Mouse (Mus musculus): ENCODE results near the gene Col23a1.

Col23a1 gene

DNA sequence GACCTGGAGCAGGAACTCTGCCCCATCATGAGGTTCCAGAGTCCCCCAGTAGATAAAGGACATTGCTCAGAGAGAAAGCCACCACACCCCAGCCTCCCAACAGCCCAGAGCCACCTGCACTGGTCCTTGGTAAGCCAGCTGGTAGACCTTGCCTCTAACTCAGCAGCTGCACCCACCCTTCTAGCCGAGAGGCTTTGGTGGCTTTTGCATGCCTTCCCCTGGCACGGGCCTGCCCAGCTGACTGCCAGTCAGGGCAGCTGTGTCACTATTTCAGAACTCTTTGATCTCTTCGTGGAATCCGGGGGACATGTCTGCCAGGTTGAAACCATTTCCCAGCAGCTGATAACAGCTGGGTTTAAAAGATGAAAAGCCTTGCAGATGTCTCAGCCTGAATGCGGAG, 204.5 kb downstream of the Col23a1 start:
- peak in 1 of 2 experiments; percentile 37 for DNase-seq

- no peak for DNase-seq
Observed at GRCm38 (mm10) chr11:51499776-51500175, 210.1 kb downstream of the Col23a1 start.

- DNase-seq, result peak; percentile 39 to 65
Observed at GRCm38 (mm10) chr11:51502431-51502851, 212.7 kb downstream of the Col23a1 start.

GRCm38 (mm10) chr11:51504946-51505345, 215.2 kb downstream of the Col23a1 start:
- DNase-seq, result no peak

DNA sequence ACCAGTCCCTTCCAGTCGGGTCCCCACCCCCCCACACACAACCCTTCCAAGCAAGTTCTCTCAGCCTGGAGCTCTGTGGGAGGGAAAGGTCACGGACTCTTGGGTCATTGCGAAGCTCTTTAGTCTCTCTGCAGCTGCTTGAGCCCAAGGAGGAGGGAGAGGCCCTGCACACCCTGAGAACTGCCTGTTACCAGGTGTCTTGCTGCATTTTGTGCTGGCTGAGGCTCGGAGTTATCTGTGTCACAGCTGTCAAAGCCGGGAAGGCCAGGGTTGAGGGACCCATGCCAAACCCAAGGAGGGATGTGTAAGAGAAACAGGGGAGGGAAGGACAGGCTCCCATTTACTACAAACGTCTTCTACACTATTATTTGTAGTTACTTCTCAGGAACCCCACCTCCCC, 218.3 kb downstream of the Col23a1 start:
- DNase-seq, result no peak

DNA sequence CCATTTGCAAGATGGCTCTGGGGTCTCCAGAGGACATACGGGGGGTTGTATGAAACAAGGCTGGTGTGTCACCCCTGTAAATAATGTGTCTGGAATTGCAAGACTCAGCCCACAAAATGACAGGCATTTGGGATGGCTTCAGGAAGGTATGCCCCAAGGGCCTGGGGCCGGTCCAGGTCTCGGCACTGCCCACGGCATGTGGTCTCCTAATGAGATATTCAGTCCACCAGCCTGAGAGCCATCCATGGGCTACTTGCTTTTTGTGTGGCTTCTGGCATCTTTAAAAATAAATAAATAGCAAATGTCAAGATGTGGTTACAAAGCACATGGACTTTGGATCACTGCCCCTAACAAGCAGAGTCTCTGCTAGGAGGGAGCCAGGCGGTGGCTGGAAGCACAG, 219.5 kb downstream of the Col23a1 start:
- no peak for DNase-seq

DNA sequence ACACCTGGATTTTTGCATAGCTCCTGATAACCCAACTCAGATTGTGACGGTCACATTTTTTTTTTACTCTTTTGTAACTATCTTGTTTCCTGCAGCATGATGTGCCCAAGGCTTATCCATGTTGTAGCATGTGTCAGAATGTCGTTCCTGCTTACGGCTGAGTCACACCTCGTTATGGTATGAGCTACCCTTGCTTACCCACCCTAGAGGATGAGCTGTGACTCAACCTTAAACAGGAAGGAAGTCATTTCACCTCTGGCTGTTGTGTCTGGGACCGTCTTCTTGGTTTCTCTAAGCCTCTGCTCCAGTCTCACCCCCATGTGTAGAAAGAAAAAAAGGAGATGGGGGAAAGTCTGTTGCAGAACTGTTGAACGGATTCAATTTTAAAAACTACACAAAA, 223.3 kb downstream of the Col23a1 start:
- no peak for DNase-seq

- no peak for DNase-seq
Observed at GRCm38 (mm10) chr11:51515346-51515745, 225.6 kb downstream of the Col23a1 start.

DNA sequence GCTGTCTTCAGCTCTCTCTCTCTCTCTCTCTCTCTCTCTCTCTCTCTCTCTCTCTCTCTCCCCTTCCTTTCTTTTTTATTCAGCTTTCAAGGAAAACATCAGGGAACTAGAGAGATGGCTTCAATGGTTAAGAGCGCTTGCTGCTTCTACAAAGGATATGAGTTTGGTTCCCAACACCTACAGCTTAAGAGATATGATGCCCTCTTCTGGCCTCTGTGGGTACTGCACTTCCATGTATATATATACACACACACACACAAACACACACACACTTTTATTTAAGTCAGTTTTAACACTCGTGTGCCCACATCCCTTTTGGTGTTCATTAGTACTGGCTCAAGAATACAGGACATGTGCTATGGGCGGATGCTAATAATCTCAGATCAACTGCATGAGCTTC, 228.4 kb downstream of the Col23a1 start:
- no peak for DNase-seq

GRCm38 (mm10) chr11:51518585-51518984, 228.9 kb downstream of the Col23a1 start:
- DNase-seq, result no peak

- DNase-seq, result no peak
Observed at GRCm38 (mm10) chr11:51521440-51521839, 231.7 kb downstream of the Col23a1 start.

GRCm38 (mm10) chr11:51523215-51523614, 233.5 kb downstream of the Col23a1 start:
- no peak for DNase-seq

DNA sequence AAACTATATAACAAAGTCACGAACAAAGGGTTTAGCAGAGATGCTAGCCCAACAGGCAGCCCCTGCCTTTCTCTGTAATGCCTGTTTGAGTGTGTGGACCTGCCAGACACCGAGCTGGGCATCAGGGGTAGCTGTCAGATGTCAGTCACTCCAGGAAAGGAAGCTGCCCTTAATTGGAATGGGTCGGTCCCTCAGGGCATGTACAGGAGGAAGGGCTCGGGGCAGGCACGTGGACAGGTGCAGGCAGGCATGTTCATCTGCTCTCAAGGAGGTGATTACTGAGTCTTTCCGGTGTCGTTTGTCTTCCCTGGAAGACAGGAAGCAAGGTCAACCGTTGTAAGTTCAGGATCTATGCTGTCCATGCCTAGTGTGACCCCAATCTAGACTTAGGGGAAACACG, 233.9 kb downstream of the Col23a1 start:
- DNase-seq, result no peak

- peak; percentile 16 to 41 for DNase-seq
Observed at GRCm38 (mm10) chr11:51526631-51527161, 237.0 kb downstream of the Col23a1 start.

GRCm38 (mm10) chr11:51533128-51533533, 243.4 kb downstream of the Col23a1 start:
- DNase-seq, result peak; percentile 12 to 47

DNA sequence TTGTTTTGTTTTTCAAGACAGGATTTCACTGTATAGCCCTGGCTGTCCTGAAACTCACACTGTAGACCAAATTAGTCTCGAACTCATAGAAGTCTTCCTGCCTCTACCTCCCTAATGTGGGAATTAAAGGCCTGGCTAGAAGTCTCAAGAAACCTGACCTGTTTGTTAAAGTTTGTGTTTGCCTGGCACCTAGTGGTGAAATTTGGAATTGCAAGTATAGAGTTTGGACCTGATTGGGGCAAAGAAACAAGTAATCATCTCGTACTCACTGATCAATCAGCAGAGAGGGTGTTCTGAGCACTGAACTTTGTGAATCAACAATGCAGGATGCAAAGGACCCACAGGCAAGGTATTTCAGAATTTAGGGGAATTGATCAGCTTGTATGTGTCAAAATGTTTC, 244.6 kb downstream of the Col23a1 start:
- peak in 1 of 2 experiments; percentile 69 for DNase-seq

DNA sequence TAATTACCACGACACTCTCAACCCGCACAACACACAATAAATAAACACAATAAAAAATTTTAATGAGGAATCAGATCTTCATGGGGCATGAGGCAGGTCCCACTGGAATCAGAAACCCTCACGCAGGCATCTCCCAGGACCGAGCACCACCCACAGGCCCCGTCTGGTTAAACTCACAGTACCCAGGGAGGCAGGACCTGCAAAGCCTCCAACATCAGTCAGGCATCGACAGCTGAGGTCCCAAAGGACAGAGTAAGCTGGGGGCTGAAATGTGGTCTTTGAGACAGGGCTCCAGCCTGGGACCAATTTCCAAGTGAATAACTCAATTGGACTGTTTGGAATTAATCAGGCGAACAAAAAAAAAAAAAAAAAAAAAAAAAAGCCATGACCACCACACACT, 248.7 kb downstream of the Col23a1 start:
- DNase-seq, result no peak

GRCm38 (mm10) chr11:51538919-51539758, 249.4 kb downstream of the Col23a1 start:
- DNase-seq, result no peak

DNA sequence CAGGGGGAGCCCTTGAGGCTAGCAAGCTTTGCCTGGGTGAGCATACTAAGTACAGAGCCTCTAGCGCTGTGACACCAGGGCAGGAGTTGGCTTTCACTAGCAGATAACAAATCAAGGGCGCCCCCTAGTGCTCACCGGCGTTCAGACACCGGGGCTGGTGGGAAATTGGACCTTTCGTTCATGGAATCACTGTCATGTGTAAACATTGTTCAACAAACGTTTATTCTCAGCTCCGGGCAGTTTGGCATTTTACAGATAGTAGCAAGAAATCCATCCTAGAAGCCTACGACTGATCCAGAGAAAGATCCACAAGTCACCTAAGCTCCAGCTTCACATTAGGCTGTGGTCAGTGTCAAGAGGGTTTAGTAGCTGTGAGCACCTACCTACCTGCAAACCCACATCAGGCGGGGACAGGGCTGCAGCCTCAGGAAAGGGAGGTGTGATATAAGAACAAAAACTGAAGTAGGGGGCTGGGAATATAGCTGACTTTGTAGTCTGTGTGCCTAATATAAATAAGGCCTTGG, 250.1 kb downstream of the Col23a1 start:
- peak; percentile 93 to 96 for DNase-seq

DNA sequence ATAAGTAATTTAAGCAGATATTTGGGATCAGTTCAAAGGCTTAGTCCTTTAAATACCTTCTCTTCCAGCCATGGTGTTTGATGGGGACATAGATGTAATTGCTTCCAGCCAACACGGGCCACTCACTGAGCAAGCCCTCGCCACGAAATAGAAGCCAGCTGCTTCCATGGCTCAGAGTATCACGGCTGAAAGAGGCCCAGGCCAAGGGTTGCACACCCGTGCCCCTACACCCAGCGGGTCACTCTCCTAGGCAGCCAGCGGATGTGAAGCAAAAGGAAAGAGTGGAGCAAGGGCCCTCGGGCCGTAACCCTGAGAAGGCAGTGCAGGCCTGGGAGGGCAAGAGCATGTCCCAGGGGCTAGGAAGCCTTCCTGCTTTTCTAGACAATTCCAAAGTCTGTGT, 252.7 kb downstream of the Col23a1 start:
- DNase-seq, result peak; percentile 15 to 55

DNA sequence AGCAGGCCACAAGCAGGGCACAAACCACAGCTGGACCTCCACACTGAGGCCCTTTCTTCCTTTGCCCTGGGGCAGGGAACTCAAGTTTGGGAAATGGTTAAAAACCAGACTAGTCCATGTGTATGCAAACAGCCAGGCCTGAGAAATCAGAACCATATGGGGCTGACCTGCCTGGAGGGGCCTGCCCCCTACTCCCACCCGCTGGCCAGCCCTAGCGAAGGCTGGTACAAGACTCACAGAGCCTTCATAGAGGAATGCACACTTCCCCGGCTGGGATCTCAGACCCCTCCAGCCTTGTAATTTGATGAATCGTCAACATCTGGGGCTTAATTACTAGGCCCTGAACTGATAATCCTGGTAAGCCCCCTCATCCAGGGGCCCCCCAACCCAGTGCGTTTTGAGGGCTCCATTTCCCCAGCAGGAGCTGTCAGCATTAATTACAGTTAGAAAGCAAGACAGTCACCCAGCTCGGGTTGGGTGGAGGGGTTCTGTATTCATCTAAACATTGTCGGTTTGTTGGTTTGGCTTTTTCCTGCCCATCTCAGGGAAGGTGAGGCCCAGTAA, 253.8 kb downstream of the Col23a1 start:
- DNase-seq, result no peak

DNA sequence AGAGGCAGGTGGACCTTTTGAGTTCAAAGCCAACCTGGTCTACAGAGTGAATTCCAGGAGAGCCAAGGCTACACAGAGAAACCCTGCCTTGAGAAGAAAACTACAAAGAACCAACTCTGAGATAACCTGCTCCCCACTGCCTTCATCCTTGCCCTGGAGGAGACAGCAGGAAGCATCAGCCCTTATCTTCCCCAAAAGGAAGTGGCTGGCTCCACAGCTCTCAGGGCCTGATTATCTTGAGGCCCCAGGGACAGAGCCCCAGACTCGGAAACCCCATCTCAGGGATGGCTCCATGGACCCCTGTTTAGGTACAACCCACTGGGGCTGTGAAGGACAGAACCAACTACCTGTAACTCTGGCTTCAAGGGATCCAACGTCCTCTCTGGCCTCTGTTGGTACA, 254.7 kb downstream of the Col23a1 start:
- DNase-seq, result no peak

DNA sequence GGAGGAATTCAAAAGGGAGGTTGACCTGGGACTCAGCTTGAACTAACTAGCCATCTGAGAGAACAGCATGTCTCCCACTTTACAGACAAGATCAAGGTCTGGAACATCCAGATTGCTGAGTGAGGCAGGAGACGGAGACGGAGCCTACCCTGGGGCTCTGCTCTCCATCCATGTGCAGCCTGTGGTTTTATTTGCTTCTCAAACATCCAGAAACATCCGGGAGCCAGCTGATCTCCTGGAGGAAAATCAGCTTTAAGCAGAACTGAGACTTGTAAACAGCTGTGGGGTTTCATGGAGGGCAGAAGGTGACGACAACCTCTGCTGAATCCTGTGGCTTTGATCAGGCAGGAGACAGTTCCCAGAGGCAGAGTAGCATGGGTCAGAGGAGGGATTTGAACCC, 256.1 kb downstream of the Col23a1 start:
- DNase-seq, result no peak

GRCm38 (mm10) chr11:51551253-51551652, 261.5 kb downstream of the Col23a1 start:
- DNase-seq, result peak; percentile 43 to 64
